Mouse (Mus musculus): ENCODE results near the gene Tspan9.

Tspan9 gene

GRCm38 (mm10) chr6:128011071-128011477 lies 132.3 kb downstream of the Tspan9 start:
- DNase-seq, result peak; percentile 60 to 68

- DNase-seq, result peak; percentile 57 to 60
These were observed 133.0 kb downstream of the Tspan9 start for GRCm38 (mm10) chr6:128010135-128010971.

DNA sequence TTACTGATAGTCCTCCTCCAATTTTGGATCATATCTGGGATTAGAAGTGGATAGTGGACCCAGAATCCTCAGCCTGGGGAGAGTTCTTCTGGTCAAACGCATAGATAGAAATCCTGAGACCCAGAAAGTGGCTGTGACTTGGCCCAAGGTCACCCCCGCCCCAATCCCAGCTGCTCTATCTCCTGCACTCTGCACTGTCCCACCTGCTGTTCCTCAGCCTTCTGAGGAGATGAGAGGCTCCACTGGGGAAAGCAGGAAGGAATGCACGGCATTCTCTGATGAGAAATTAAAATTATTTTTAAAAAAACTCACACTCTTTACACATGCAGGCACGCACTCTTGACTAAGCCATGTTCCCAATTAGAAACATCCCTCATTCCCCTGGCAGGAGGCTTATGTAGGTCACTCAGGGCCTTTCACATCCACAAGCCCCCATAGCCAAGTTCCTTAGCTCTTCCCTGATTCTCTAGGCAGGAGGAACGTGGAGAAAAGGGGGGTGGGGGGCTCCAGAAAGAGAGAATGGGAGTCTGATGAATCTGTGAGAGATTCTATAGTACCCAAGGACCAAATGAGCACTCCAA lies 135.3 kb downstream of the Tspan9 start:
- DNase-seq, result no peak

GRCm38 (mm10) chr6:128007241-128007701 lies 136.1 kb downstream of the Tspan9 start:
- peak; percentile 51 to 64 for DNase-seq

GRCm38 (mm10) chr6:128006156-128006555 lies 137.2 kb downstream of the Tspan9 start:
- no peak for DNase-seq

- no peak for DNase-seq
These were observed 138.8 kb downstream of the Tspan9 start for GRCm38 (mm10) chr6:128004544-128004943.

DNA sequence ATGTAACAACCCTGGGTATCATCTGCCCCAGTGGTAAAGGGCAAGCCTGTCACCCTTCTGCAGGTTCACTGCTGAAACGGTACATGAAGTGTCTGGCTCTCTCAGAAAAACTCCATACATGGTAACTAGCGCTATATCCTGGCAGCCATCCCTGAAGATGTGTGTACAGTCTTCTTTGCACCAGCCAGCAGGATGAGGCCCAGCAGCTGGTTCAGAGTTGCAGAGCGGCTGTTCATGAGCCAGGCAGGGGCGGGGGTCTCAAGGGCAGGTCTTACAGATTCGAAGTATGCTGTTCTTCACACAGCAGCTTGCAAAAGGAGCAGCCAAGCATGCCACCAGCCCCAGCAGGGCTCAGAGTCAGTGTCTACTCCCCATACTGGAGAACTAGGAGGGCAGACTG lies 139.9 kb downstream of the Tspan9 start:
- no peak for DNase-seq

GRCm38 (mm10) chr6:128002667-128003066 lies 140.7 kb downstream of the Tspan9 start:
- peak in 1 of 2 experiments; percentile 56 for DNase-seq

DNA sequence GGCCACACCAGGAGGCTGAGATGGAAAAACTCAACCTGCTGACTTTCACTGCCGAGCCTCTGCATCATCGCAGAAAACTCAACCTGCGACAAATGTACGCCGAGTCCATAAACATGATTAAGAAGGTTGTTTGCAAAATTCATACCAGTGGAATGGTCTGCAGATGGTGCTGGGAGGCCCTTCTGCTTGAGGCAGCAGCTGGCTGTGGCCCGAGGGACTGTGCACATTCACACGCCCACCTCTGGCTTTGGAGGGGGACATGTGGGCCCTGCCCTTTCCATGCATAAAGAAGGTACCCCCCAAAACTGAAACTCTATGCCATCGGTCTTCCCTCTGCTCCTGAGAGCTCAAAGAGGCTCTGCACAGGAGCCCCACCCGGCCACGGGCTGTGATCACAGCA lies 141.3 kb downstream of the Tspan9 start:
- no peak for DNase-seq

GRCm38 (mm10) chr6:128001587-128001986 lies 141.8 kb downstream of the Tspan9 start:
- DNase-seq, result no peak

- DNase-seq, result no peak
These were observed 142.6 kb downstream of the Tspan9 start for GRCm38 (mm10) chr6:128000777-128001176.

DNA sequence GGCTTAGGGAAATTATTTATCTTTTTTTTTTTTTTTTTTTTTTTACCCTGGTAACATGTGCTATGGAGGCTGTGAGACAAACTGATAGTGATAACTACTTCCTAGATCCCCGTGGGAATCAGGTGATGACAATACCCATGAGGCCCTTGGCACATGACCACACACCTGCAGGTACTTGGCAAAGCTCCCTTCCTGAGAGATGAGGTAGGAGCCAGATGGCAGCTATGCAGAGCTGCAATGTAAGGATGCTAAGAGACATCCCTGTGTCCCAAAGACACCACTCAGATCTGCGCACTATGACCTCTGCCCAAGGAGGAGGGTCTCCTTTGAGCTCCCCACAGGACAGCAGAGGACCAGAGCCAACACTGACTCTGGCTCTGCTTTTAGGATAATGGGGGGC lies 144.3 kb downstream of the Tspan9 start:
- DNase-seq, result peak; percentile 88 to 89

GRCm38 (mm10) chr6:127996928-127997327 lies 146.5 kb downstream of the Tspan9 start:
- DNase-seq, result no peak

GRCm38 (mm10) chr6:127992993-127993392 lies 150.4 kb downstream of the Tspan9 start:
- peak in 1 of 2 experiments; percentile 41 for DNase-seq

GRCm38 (mm10) chr6:127991509-127992176 lies 151.8 kb downstream of the Tspan9 start:
- no peak for DNase-seq

DNA sequence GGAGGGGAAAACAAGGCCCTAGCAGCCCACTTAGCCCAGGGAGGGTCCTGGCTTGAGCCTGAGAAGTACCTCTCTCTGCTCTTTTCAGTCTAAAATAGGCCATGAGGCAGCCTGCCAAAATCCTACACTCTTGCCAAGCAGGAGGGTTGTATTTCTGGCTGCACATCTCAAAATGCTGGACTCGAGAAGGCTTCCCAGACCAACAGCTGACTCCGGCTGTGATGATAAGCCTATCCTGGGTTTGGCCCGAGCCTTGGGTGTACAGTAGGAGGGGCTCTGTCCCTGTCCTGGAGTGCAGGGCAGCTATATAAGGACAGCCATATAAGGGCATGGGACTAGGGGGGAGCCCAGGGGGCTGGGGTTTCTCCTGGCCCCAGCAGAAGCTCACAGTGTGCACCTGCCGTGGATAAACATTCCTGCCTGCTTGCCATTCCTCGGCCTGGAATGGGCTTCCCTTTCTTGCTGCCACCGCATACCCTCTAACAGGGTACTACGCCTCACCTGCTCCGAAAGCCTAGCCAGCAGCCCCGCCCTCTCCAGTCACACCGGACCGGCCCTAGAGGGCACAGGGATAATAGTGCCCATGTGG lies 153.7 kb downstream of the Tspan9 start:
- peak; percentile 90 to 93 for DNase-seq

DNA sequence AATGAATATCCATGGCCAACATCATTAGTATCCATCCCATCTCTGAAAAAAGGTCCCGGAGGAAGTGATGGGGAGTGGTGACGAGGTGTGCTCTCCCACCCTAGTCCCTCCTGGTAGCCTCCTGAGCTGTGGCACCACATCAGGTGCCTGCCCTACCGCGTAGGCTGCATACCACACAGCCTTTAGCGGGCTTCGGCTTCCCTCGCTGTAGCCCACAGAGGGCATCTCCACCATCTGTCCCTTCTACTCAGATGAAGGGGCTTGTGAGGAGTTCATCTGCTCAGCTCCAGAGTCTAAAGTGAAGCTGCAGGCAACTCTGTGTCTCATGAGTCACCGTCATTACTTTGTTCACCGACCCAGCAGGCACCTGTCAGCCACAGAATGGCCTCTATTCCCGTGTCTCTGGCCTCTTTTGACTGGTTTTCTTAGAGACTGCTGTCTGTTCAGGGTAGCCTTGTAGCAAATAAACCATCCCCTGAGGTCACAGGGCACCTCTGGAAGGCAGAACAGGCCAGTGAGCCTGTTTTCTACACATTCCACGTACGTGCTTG lies 154.4 kb downstream of the Tspan9 start:
- DNase-seq, result no peak

DNA sequence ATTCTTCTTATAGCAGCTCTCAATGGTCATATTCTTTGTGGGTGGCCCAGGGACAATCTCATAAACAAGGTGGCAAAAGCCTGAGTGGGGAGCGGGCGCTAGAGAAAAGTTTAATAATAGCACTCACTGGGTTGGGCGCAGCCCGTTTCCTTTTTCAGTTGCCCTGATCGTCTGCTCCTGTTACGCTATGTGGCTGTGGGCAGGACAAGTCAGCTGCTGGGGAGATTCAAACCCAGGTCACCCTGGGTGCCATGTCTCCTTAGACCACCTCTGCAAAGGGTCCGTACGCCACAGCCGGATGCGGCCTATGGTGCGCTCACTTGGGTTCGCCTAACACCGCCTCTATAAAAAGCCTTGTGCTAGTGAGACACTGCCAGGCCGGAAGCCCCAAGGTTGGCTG lies 156.0 kb downstream of the Tspan9 start:
- DNase-seq, result no peak

DNA sequence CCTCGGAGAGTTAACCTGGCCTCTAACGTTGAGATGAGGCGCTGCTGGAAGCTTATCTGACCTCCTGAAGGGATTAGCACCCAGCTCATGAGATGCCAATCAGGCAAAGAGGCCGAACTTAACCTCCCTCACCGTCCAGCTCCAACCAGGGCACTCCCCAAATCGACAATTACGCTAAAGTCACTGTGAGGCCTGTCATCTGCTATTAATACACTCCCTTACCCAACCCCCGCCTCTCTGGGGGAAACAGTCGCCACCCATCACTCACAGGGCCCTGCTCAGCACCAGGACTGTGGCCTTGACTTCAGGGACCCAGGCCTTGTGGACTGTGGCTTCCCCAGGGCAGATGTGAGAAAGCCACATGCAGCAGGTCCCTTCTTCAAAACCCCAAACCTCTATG lies 157.0 kb downstream of the Tspan9 start:
- DNase-seq, result no peak

- DNase-seq, result peak; percentile 75 to 83
These were observed 162.2 kb downstream of the Tspan9 start for GRCm38 (mm10) chr6:127981176-127981575.

DNA sequence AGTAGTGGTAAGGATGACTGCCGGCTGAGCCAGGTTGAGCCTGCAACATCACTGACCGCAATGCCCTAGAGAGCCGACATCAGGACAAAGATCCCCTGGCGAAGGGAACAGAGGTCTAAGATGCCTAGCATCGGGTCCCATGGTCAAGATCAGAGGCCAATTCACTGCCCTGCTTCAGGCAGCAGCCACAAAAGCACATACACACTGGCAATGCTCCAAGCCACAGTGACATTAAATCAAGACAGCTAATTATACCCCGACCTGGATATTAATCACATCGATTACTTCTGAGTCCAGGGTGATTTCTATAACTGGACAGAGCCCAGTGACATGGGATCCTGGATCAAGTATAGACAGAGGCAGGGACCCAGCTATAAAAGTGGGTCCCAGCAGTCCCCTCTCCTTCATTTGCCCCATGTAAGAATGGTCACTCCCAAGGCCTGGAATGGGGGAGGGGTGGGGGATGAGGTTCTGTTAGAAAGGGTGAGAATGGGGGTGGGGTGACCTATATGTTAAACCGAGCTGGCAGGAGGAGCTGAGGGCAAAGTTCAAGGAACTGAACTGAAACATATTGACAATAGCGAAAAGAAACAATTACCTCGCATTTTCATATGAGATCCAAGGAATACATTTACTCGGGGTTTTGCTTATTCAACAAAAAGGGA lies 162.9 kb downstream of the Tspan9 start:
- DNase-seq, result no peak

- peak; percentile 92 to 95 for DNase-seq
These were observed 163.6 kb downstream of the Tspan9 start for GRCm38 (mm10) chr6:127979831-127980230.
